Mouse (Mus musculus): ENCODE results near the gene Pnmal1.
A peak's percentile ranks its signal among the peaks of the same experiment; 100 is the strongest.

Pnmal1 gene

GRCm38 (mm10) chr7:16959539-16960187 is at the start of gene Pnmal1:
Pnmal1 (plus strand) TSS chr7:16959679.
- no peak for DNase-seq (ENCODE audit: low read depth, low spot score)

DNA sequence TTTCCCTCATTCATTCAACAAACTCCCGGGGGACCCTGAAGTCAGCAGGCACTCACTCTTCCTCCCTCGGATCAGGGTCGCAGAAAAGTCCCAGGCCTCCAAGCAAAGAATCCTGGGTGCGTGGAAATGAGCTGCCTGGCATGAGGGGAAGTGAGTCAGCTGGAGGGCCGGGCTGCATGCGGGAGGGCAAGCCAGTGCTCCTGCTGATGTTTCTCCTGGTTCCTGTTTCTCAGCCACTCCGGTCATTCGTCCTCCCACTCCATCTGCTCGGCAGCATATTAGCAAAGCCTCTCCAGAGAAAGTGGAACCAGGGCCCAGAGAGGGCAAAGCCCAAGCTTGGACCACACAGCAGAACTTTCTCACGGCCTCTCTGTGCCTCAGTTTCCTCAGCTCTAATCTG is 49.6 kb upstream of the Pnmal1 start:
- peak; percentile 53 for DNase-seq (ENCODE audit: low read depth, low spot score)

- DNase-seq (ENCODE audit: low read depth, low spot score): peak; percentile 47
Measured at GRCm38 (mm10) chr7:16911904-16912303, 47.6 kb upstream of the Pnmal1 start.

GRCm38 (mm10) chr7:16912360-16912759 is 47.1 kb upstream of the Pnmal1 start:
- peak; percentile 78 for DNase-seq (ENCODE audit: low read depth, low spot score)

- DNase-seq (ENCODE audit: low read depth, low spot score): peak; percentile 79
Measured at GRCm38 (mm10) chr7:16913806-16914452, 45.5 kb upstream of the Pnmal1 start.

GRCm38 (mm10) chr7:16914453-16915343 is 44.8 kb upstream of the Pnmal1 start:
- DNase-seq (ENCODE audit: low read depth, low spot score): no peak

DNA sequence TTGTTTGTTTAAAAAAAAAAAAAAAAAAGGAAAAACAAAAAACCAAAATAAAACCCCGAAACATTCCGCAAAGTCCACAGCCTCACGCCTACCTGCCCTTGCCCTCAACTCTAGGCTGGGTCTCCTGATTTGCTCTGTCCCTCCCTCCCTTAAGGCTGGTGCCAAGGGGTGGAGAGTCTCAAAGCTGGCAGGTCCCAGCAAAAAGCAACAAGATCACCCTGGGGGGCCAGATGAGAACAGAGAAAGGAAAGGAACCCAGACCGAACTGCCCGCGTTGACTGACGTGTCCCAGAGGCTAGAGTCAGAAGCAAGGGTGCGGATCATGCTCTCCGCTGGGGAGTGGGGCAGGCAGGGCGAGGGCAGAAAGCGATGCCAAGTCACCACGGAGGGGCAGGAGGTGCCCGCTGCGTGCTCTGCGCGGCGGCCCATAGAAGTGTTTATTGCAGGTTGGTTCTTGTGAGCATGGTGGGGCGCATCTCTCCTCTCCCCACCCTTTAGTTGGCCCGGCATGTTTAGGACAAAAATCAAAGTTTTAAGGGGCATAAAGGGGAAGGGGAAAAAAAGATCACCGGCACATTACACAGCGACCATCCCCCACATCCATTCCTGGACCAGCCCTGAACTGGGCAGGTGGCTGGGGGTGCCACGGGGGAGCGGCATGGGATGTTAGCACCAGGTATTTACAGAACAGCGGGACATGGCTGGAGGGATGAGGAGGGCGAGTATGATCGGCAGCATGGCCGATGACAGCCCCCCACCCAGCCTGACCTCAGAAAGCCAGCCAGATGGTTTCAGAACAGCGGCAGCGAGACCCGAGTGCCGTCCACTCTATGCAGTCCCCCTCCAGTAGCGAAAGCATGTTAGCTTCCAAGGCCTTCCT is 43.8 kb upstream of the Pnmal1 start:
- DNase-seq (ENCODE audit: low read depth, low spot score): no peak

DNA sequence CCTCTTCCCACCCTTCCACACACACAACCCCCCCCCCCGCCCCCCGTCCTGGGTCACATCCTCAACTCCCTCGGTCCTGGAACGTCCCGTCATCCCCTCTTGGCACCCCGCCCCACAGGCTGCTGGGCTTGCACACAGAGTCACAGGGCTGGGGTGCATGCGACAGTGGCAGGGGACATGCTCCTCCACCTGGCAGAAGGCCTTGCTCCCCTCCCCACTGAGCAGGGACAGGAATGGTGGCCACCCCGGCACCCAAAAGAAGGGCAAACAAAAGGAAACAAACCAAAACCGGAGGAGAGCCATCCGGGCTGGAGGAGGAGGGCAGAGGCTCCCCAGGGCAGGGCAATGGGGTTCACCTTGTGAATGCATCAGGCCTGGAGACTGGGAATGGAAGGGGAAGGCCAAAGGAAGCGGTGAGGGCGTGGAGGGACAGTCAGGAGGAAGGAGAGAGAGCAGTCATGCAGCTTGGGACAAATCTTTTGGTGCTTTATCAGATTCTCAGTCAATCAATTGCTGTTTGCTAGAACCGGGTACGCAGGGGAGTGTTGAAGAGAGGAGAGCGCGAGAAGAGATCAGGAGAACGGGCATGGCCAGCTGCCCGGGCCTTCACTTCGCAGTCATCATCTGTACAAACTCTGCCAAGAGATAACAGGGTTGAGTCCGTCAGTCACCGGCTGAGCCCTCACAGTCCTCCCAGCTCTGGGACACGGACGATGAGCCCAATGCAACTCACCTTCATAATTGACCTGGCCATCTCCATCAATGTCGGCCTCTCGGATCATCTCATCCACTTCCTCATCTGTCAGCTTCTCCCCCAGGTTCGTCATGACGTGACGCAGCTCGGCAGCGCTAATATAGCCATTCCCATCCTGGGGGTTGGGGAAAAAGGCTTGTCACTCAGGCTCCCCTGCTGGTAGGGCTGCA is 42.9 kb upstream of the Pnmal1 start:
- no peak for DNase-seq (ENCODE audit: low read depth, low spot score)

DNA sequence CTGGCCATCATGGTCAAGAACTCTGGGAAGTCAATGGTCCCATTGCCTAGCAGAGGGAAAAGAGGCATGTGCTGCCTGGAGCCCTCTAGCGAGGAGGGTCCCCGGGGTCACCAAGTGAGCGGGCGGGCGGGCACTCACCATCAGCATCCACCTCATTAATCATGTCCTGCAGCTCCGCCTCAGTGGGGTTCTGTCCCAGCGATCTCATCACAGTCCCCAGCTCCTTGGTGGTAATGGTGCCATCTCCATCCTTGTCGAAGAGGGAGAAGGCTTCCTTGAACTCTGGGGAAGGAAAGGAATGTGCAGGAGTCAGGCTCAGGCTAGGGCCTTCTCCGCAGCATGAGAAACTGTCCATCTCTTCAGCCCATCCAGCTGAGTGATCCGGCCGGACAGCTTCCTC is 42.0 kb upstream of the Pnmal1 start:
- DNase-seq (ENCODE audit: low read depth, low spot score): no peak

DNA sequence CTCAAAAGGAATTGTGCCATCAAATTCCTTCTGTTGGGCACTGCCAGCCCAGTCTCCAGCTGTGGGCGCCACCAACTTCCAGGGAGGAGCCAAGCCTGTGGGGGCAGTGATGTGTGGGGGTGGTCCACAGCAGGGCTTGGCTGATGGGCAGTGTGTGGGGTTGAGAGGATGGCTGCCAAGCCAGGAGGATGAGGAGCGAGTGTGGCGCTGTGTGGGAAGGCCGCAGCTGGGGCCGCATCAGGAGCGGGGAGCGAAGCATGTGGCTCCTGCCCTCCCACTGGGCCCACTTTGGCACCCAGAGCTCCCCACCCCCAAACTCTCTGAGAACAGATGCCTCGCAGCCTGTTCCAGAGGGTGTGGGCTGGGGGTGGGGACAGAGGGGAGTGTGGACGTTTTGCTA is 41.5 kb upstream of the Pnmal1 start:
- no peak for DNase-seq (ENCODE audit: low read depth, low spot score)

- peak; percentile 63 for DNase-seq (ENCODE audit: low read depth, low spot score)
Measured at GRCm38 (mm10) chr7:16918670-16919069, 40.8 kb upstream of the Pnmal1 start.

DNA sequence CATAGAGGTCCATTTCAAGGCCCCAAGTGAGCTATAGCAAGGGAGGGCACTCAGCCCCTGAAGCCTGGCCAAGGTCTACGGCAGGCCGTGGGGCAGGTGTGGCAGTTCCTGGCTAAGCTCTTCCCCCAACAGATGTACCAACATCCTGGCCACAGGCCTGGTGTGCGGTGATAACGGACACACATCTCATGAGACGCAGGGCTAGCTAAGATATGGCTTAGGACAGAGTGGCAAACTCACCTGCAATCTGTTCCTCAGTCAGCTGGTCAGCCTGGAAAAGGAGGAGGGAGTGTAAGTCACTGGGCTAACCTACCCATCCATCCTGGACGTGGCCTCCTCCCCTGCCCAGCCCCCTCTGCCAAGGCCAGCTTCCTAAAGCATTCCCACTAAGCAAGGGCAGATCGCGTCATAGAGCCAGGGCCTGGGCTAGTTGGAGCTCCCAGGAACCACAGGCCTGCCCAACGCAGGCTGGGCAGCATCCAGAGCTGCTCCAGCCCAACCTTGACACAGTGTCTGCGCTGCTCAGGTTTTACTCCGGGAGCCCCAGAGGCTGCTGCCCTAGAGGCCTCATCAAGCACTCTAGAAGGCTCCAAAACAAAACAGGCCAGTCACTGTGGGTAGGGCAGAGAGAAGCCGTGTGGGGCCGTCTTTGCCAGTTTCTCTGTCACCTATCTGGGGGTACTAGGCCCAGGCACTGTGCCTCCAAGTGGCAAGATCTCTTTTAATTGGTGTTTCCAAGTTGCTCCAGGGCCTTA is 39.9 kb upstream of the Pnmal1 start:
- DNase-seq (ENCODE audit: low read depth, low spot score): peak; percentile 20

GRCm38 (mm10) chr7:16920150-16920579 is 39.3 kb upstream of the Pnmal1 start:
- no peak for DNase-seq (ENCODE audit: low read depth, low spot score)

GRCm38 (mm10) chr7:16920818-16921791 is 38.4 kb upstream of the Pnmal1 start:
- no peak for DNase-seq (ENCODE audit: low read depth, low spot score)

- DNase-seq (ENCODE audit: low read depth, low spot score): no peak
Measured at GRCm38 (mm10) chr7:16921881-16922335, 37.6 kb upstream of the Pnmal1 start.

- DNase-seq (ENCODE audit: low read depth, low spot score): peak; percentile 26
Measured at GRCm38 (mm10) chr7:16922360-16922973, 37.0 kb upstream of the Pnmal1 start.

DNA sequence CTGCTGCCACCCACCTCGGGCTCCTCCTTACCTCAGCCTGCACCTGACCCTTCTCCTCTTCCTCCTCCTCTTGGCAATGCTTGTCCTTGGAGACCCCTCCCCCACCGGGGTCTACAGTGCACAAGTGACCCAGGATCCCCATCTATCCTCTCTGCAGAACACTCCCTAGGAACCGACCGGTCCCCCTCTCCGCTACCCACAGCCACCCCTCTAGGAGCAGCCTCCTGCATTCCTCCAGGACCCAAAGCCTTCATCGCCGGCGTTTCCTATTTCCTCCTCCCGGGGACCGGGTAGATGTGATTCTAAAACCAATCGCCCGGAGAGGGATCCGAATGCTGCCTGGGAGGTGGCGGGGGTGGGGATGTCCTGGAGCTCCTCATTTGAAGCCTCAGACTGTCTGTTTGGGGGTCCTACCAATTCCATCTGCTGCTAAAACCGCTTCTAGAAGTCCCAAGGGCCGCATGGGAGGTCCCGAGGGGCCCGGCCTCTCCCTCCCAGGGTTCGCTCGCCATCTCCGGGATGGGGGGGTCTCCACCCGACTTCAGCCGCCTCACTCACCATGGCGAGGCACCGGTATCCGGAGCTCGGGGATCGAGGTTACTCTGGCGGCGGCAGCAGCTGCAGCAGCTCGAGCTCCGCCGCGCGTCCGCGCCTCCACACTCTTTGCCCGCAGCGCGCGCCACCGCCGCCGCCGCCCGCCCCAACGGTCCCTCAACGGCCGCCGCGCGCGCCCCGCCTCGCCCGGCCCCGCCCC is 36.0 kb upstream of the Pnmal1 start:
- DNase-seq (ENCODE audit: low read depth, low spot score): no peak

Measured in 3T3-L1 (cell line).